In genomic region chr6:137135506-137136391, GRCm38 (mm10) we compare ENCODE assay signal across 8 mouse cellular contexts. TPM values are rescaled to one million over a fixed set of nuclear protein-coding genes. Genes with fewer than 3 reads are reported as not detected.
DNase-seq lines count a peak whose midpoint lies in the region; ATAC-seq and TF ChIP-seq lines count a peak whose summit lies in the region.

No protein-coding gene starts in this region.

- intact Hi-C loops in gastrocnemius, adult 2 months (cut with DNase I), result loop anchor here (1.0 kb wide), 1 partner anchor 25 kb away; no protein-coding TSS in a partner anchor
- intact Hi-C loops in heart, postnatal 14 days (cut with DNase I), result no loop called here

- H3K9me3 ChIP-seq in embryonic facial prominence, embryonic 10.5 days, result no peaks in the 10 kb centered on the region
- H3K9me3 ChIP-seq in limb, embryonic 14.5 days (ENCODE audit: control insufficient read depth, low read length), result no peaks in the 10 kb centered on the region

- peak overlapping the region; percentile 79 for H3K27ac ChIP-seq in gastrocnemius, adult 2 months
- peak overlapping the region; percentile 57 for H3K27ac ChIP-seq in embryonic facial prominence, embryonic 10.5 days (replicated peaks)
- H3K27ac ChIP-seq in limb, embryonic 14.5 days (replicated peaks; ENCODE audit: low read depth, low read length), result no peak overlapping the region

- peak; percentile 80 for ATAC-seq in limb, embryonic 14.5 days (ENCODE audit: low FRiP score, low read depth)

- no peak overlapping the region for H3K4me2 ChIP-seq in limb, embryonic 14.5 days (replicated peaks; ENCODE audit: low read depth, low read length, severe bottlenecking)

- no peak for TF ChIP-seq CTCF in gastrocnemius, adult 2 months (IDR thresholded peaks at IDR 0.05)

- H3K9ac ChIP-seq in limb, embryonic 14.5 days (ENCODE audit: low read depth, low read length, severe bottlenecking), result no peak overlapping the region

- H3K27me3 ChIP-seq in embryonic facial prominence, embryonic 10.5 days (replicated peaks; ENCODE audit: low read depth, poor library complexity, severe bottlenecking), result peaks cover 8% of the 10 kb centered on the region; the same call in 1 of the 2 replicates
- no peaks in the 10 kb centered on the region for H3K27me3 ChIP-seq in limb, embryonic 14.5 days (ENCODE audit: control insufficient read depth, insufficient read depth, low read length)

- H3K4me3 ChIP-seq in gastrocnemius, adult 2 months, result peak overlapping the region; percentile 57
- no peak overlapping the region for H3K4me3 ChIP-seq in embryonic facial prominence, embryonic 10.5 days
- H3K4me3 ChIP-seq in limb, embryonic 14.5 days (replicated peaks; ENCODE audit: low read length), result no peak overlapping the region

- WGBS in embryonic facial prominence, embryonic 10.5 days, result 40% methylated on average over 20 of the region's 20 CpGs
- WGBS in limb, embryonic 14.5 days, result 49% methylated on average over 20 of the region's 20 CpGs

- peak; percentile 49 for DNase-seq in gastrocnemius, adult 2 months
- DNase-seq in gastrocnemius, postnatal 10 days, result no peak
- DNase-seq in embryonic facial prominence, embryonic 10.5 days (ENCODE audit: low spot score), result peak; percentile 31
- DNase-seq in heart, postnatal 14 days, result peak; percentile 16 to 36
- peak; percentile 33 for DNase-seq in limb, embryonic 14.5 days (ENCODE audit: low spot score)
- DNase-seq in ovary, postnatal 14 days (ENCODE audit: low spot score), result no peak
- DNase-seq in spleen, adult 12 weeks (ENCODE audit: low spot score), result no peak
- no peak for DNase-seq in right cerebral cortex, postnatal 25 days

- H3K36me3 ChIP-seq in embryonic facial prominence, embryonic 10.5 days (replicated peaks), result no peaks in the 10 kb centered on the region
- no peaks in the 10 kb centered on the region for H3K36me3 ChIP-seq in limb, embryonic 14.5 days (ENCODE audit: control insufficient read depth, insufficient read depth, low read length)

- H3K4me1 ChIP-seq in embryonic facial prominence, embryonic 10.5 days, result peaks cover 55% of the 10 kb centered on the region
- peaks cover 11% of the 10 kb centered on the region; the same call in 1 of the 2 replicates for H3K4me1 ChIP-seq in limb, embryonic 14.5 days (ENCODE audit: control insufficient read depth, insufficient read depth, low read length)

- TF ChIP-seq POLR2A in limb, embryonic 14.5 days (IDR thresholded peaks at IDR 0.05; ENCODE audit: borderline replicate concordance, extremely low read depth, insufficient read depth, insufficient read length), result no peak

RNA-seq across cellular contexts. Expression of gene Rerg, which starts 34.5 kb away (rescaled TPM):
- total RNA-seq in gastrocnemius, adult 2 months (2021), result 1 to 10 TPM; 1.4 to 1.7 TPM
- total RNA-seq in gastrocnemius, postnatal 10 days (2021), result 1 to 10 TPM; 2.8 to 3.8 TPM
- 3.3 and 3.6 TPM in 2 replicates for polyA plus RNA-seq in embryonic facial prominence, embryonic 10.5 days (2016; fragmentation: Nextera tagmentation; extraction: Ambion mirVana)
- 1 to 10 TPM; 7.4 to 7.5 TPM for total RNA-seq in heart, postnatal 14 days (2021)
- polyA plus RNA-seq in limb, embryonic 14.5 days (2012; rRNA removed), result 22.1 and 22.7 TPM in 2 replicates
- 33.6 and 36.5 TPM in 2 replicates for polyA plus RNA-seq in limb, embryonic 14.5 days (2014; fragmentation: Nextera tagmentation; extraction: Ambion mirVana)

Comparison
In these comparisons a context has a peak if more than half of its experiments do, and no peak if none do; other contexts are left out.
1. DNase-seq: peak in gastrocnemius, adult 2 months (single experiment), embryonic facial prominence, embryonic 10.5 days (single experiment), heart, postnatal 14 days (2 of 2) and limb, embryonic 14.5 days (single experiment); none in gastrocnemius, postnatal 10 days (single experiment), ovary, postnatal 14 days (single experiment), spleen, adult 12 weeks (single experiment) and right cerebral cortex, postnatal 25 days (single experiment).